Mouse (Mus musculus) heart, embryonic 14.5 days (tissue): ENCODE results near the gene Misp. TPM values are rescaled to one million over a fixed set of nuclear protein-coding genes. Genes with fewer than 3 reads are reported as not detected.

Experiments used
- ATAC-seq: fragments of 200-750 bp; cut with Nextera tagmentation; 2 replicates; pipeline ENCODE4 v1.8.0; 2017; ENCODE audit warnings: low read depth, moderate TSS enrichment; ENCODE audit not compliant: insufficient number of reproducible peaks, insufficient read depth, low FRiP score
- H3K27ac ChIP-seq, 2 experiments: fragments of 200-500 bp in 1 of 2; fragments of 300-500 bp in 1 of 2; sonication (generic) in 1 of 2; replicated peaks in 1 of 2; 2 replicates each; pipeline ENCODE4 v1.5.1; 2012 to 2014; ENCODE audit warnings: low read depth in 2 of 2, low read length in 2 of 2, control low read depth in 1 of 2, mild to moderate bottlenecking in 1 of 2, mixed read lengths in 1 of 2; ENCODE audit not compliant: control insufficient read depth in 1 of 2, insufficient read depth in 1 of 2
- H3K27me3 ChIP-seq: fragments of 300-500 bp; sonication (generic); 2 replicates; pipeline ENCODE4 v1.6.1; 2014; ENCODE audit warnings: mild to moderate bottlenecking, low read length, control low read depth; ENCODE audit not compliant: control insufficient read depth, insufficient read depth
- H3K36me3 ChIP-seq: fragments of 300-500 bp; sonication (generic); 2 replicates; pipeline ENCODE4 v1.6.1; 2014; ENCODE audit warnings: mild to moderate bottlenecking, control low read depth, low read length, mixed read lengths; ENCODE audit not compliant: control insufficient read depth, insufficient read depth
- H3K4me1 ChIP-seq, 2 experiments: fragments of 200-500 bp in 1 of 2; fragments of 300-500 bp in 1 of 2; sonication (generic) in 1 of 2; 2 replicates each; pipeline ENCODE4 v1.6.1; 2012 to 2014; ENCODE audit warnings: low read length in 2 of 2, control low read depth in 1 of 2, mixed read lengths in 1 of 2; ENCODE audit not compliant: control insufficient read depth in 2 of 2, insufficient read depth in 2 of 2
- H3K4me2 ChIP-seq: fragments of 300-500 bp; sonication (generic); 2 replicates; pipeline ENCODE4 v1.6.1; 2014; ENCODE audit warnings: mild to moderate bottlenecking, low read length
- H3K4me3 ChIP-seq, 2 experiments: fragments of 200-500 bp in 1 of 2; fragments of 300-500 bp in 1 of 2; sonication (generic) in 1 of 2; 2 replicates each; pipeline ENCODE4 v1.5.1; 2012 to 2014; ENCODE audit warnings: low read length in 2 of 2, mild to moderate bottlenecking in 2 of 2, control low read depth in 1 of 2, low read depth in 1 of 2, moderate library complexity in 1 of 2; ENCODE audit not compliant: control insufficient read depth in 1 of 2, insufficient read depth in 1 of 2
- H3K9ac ChIP-seq: fragments of 300-500 bp; sonication (generic); 2 replicates; pipeline ENCODE4 v1.6.1; 2014; ENCODE audit warnings: mild to moderate bottlenecking, low read length
- H3K9me3 ChIP-seq: fragments of 300-500 bp; sonication (generic); 2 replicates; pipeline ENCODE4 v1.6.1; 2016; ENCODE audit warnings: low read length, control low read depth; ENCODE audit not compliant: control insufficient read depth
- WGBS: fragments of 180-500 bp; shearing (Covaris S2); extraction: QIAGEN DNeasy Blood & Tissue Kit; methylation state at CpG from one replicate; pipeline ENCODE4 v1.1.7; 2014; 5-methylcytosine and 5-hydroxymethylcytosine counted together
- polyA plus RNA-seq: library from polyadenylated mRNA; unstranded; fragments of >200 nt; fragmentation: Nextera tagmentation; extraction: Ambion mirVana; gene quantifications from 2 replicates; pipeline ENCODE4 v1.2.1, GENCODE M21; 2014

The Misp gene
- polyA plus RNA-seq, 1 experiment from 2014 or later = 0.61 TPM

GRCm38 (mm10) chr10:79789581-79789980 lies 31.2 kb upstream of the Misp start:
- ATAC-seq = no peak
- peaks cover 3 to 7% of the 10 kb centered on the region in 2 experiments; a peak in 1 of 4 replicates for H3K4me1 ChIP-seq
- H3K27me3 ChIP-seq = no peaks in the 10 kb centered on the region
- H3K27ac ChIP-seq = no peak overlapping the region
- no peak overlapping the region for H3K4me2 ChIP-seq
- no peak overlapping the region for H3K4me3 ChIP-seq
- no peaks in the 10 kb centered on the region for H3K36me3 ChIP-seq
- no peaks in the 10 kb centered on the region for H3K9me3 ChIP-seq
- no peak overlapping the region for H3K9ac ChIP-seq
- 58% methylated on average over 2 of the region's 2 CpGs for WGBS

- no peak for ATAC-seq
- Histone ChIP-seq H3K9me3 (no peaks in the 10 kb centered on the region), H3K4me1 (peaks cover 6 to 8% of the 10 kb centered on the region in 2 experiments; a peak in 1 of 4 replicates), H3K4me3 (no peak within 1 kb of the TSS), H3K36me3 (no peaks in the 10 kb centered on the region), H3K9ac (no peak within 1 kb of the TSS), H3K27me3 (no peaks in the 10 kb centered on the region), H3K27ac (no peak within 1 kb of the TSS), H3K4me2 (no peak within 1 kb of the TSS)
- 85% methylated on average over 4 of the region's 4 CpGs for WGBS
Measured at GRCm38 (mm10) chr10:79790861-79791260, 29.9 kb upstream of the Misp start, which contains the start of gene Prss57. Prss57 (minus strand) TSS chr10:79790961.

- 80% methylated on average over 5 of the region's 5 CpGs for WGBS
- H3K4me1 ChIP-seq = peaks cover 8 to 12% of the 10 kb centered on the region in 2 experiments; a peak in 2 of 4 replicates
- H3K9ac ChIP-seq = no peak overlapping the region
- no peak overlapping the region for H3K4me3 ChIP-seq
- no peak overlapping the region for H3K4me2 ChIP-seq
- no peaks in the 10 kb centered on the region for H3K36me3 ChIP-seq
- no peak for ATAC-seq
- no peaks in the 10 kb centered on the region for H3K27me3 ChIP-seq
- H3K27ac ChIP-seq = no peak overlapping the region
- H3K9me3 ChIP-seq = no peaks in the 10 kb centered on the region
Measured at GRCm38 (mm10) chr10:79792339-79793040, 28.3 kb upstream of the Misp start.

GRCm38 (mm10) chr10:79793051-79793737 lies 27.6 kb upstream of the Misp start, which contains the start of gene Palm:
Palm (plus strand) TSS chr10:79793572.
- Histone ChIP-seq H3K36me3 (no peaks in the 10 kb centered on the region), H3K27me3 (no peaks in the 10 kb centered on the region), H3K4me3 (peak within 1 kb of the TSS; percentile 82 to 84), H3K4me2 (peak within 1 kb of the TSS; percentile 85), H3K4me1 (peaks cover 8 to 12% of the 10 kb centered on the region in 2 experiments; a peak in 2 of 4 replicates), H3K9ac (peak within 1 kb of the TSS; percentile 88), H3K9me3 (no peaks in the 10 kb centered on the region), H3K27ac (peak within 1 kb of the TSS; percentile 77 to 80)
- WGBS = 5% methylated on average over 49 of the region's 51 CpGs
- peak; percentile 57; the same call in 1 of the 2 replicates for ATAC-seq

- Histone ChIP-seq H3K27ac (peak overlapping the region; percentile 77 to 80), H3K4me3 (peak overlapping the region; percentile 82 to 84), H3K27me3 (no peaks in the 10 kb centered on the region), H3K9ac (peak overlapping the region; percentile 88), H3K4me2 (peak overlapping the region; percentile 85), H3K4me1 (peaks cover 8 to 12% of the 10 kb centered on the region in 2 experiments; a peak in 2 of 4 replicates), H3K36me3 (no peaks in the 10 kb centered on the region), H3K9me3 (no peaks in the 10 kb centered on the region)
- WGBS = 5% methylated on average over 36 of the region's 38 CpGs
- ATAC-seq = peak; percentile 12; the same call in 1 of the 2 replicates
Measured at GRCm38 (mm10) chr10:79793738-79794490, 26.9 kb upstream of the Misp start.

- Histone ChIP-seq H3K36me3 (no peaks in the 10 kb centered on the region), H3K9me3 (no peaks in the 10 kb centered on the region), H3K27me3 (no peaks in the 10 kb centered on the region), H3K9ac (peak overlapping the region; percentile 88), H3K4me2 (peak overlapping the region; percentile 85), H3K27ac (peak overlapping the region; percentile 77 to 80), H3K4me1 (peaks cover 8 to 12% of the 10 kb centered on the region in 2 experiments; a peak in 2 of 4 replicates), H3K4me3 (peak overlapping the region; percentile 82 to 84)
- peak; percentile 42; the same call in 1 of the 2 replicates for ATAC-seq
- 23% methylated on average over 10 of the region's 10 CpGs for WGBS
Measured at GRCm38 (mm10) chr10:79794491-79794931, 26.3 kb upstream of the Misp start.

- H3K27ac ChIP-seq = no peak overlapping the region
- no peaks in the 10 kb centered on the region for H3K9me3 ChIP-seq
- no peak overlapping the region for H3K4me3 ChIP-seq
- no peak overlapping the region for H3K4me2 ChIP-seq
- no peak for ATAC-seq
- 92% methylated on average over 3 of the region's 3 CpGs for WGBS
- peaks cover 8 to 12% of the 10 kb centered on the region in 2 experiments; a peak in 2 of 4 replicates for H3K4me1 ChIP-seq
- H3K27me3 ChIP-seq = no peaks in the 10 kb centered on the region
- H3K36me3 ChIP-seq = no peaks in the 10 kb centered on the region
- no peak overlapping the region for H3K9ac ChIP-seq
Measured at GRCm38 (mm10) chr10:79795905-79796304, 24.9 kb upstream of the Misp start.
